Mouse (Mus musculus): ENCODE measurements at regions not wholly inside any gene's neighbourhood (a gene's known extent, or its start where the extent isn't known, plus 50 kb on each side); places are given as distances from the start of the nearest gene placed in this dataset.
"Not testable (repeated sequence)": the region's sequence is repeated elsewhere in the genome, so short reads cannot be mapped to it uniquely, and the experiment has no call there.

GRCm38 (mm10) chr9:85637274-85637673 lies 111.9 kb downstream of the Ibtk start:
- Histone ChIP-seq H3K27me3 (ENCODE audit: control insufficient read depth, insufficient read depth, insufficient read length) (no peaks in the 10 kb centered on the region), H3K79me2 (ENCODE audit: control insufficient read depth, insufficient read depth) (no peaks in the 10 kb centered on the region), H3K36me3 (ENCODE audit: control insufficient read depth, insufficient read depth) (no peaks in the 10 kb centered on the region), H3K4me2 (ENCODE audit: low read depth) (no peak overlapping the region), H3K4me3 (no peak overlapping the region), H3ac (ENCODE audit: control insufficient read depth, insufficient read length) (no peak overlapping the region)
- TF ChIP-seq MYOD1 (IDR thresholded peaks at IDR 0.05; ENCODE audit: control insufficient read depth in 1 of 3, insufficient read length in 2 of 3, low read depth in 2 of 3) (no peak), CEBPB (IDR thresholded peaks at IDR 0.05; ENCODE audit: insufficient read depth, poor library complexity, severe bottlenecking) (no peak), TCF3 (IDR thresholded peaks at IDR 0.05; ENCODE audit: insufficient read length, low read depth) (no peak), SRF (IDR thresholded peaks at IDR 0.05; ENCODE audit: control insufficient read depth, insufficient read length, low read depth) (no peak), USF1 (IDR thresholded peaks at IDR 0.05; ENCODE audit: low read depth) (no peak), MYOG (IDR thresholded peaks at IDR 0.05; ENCODE audit: control insufficient read depth in 1 of 3, insufficient read depth in 1 of 3, insufficient read length in 2 of 3, low read depth in 2 of 3) (no peak), POLR2AphosphoS2 (IDR thresholded peaks at IDR 0.05; ENCODE audit: insufficient read length, low read depth) (no peak), E2F4 (IDR thresholded peaks at IDR 0.05; ENCODE audit: insufficient read depth) (no peak), MAX (IDR thresholded peaks at IDR 0.05; ENCODE audit: low read depth) (no peak), REST (IDR thresholded peaks at IDR 0.05; ENCODE audit: insufficient read depth, insufficient read length) (no peak), POLR2A (IDR thresholded peaks at IDR 0.05; ENCODE audit: insufficient read length, low read depth) (no peak), TCF12 (IDR thresholded peaks at IDR 0.05; ENCODE audit: insufficient read depth, poor library complexity, severe bottlenecking) (no peak)

DNA sequence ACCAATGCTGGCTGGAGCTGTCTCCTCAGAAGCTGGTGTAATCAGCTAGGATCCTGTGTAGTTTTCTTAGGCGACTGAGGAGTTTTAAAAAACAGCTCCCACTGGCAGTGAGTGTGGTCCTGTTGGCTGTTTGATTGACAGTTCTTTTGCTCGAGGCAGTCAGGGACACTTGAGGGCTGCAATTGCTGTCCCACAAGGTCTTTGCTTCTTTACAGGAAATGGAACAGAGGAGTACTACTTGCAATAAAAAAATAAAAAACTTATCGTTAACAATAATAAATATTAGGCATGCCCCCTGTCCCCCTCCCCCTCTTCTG lies 113.0 kb downstream of the Ibtk start:
- no peak overlapping the region for H3K4me2 ChIP-seq (ENCODE audit: low read depth)
- H3K79me2 ChIP-seq (ENCODE audit: control insufficient read depth, insufficient read depth) = no peaks in the 10 kb centered on the region
- H3K27me3 ChIP-seq (ENCODE audit: control insufficient read depth, insufficient read depth, insufficient read length) = no peaks in the 10 kb centered on the region
- no peak for TF ChIP-seq MYOD1 (IDR thresholded peaks at IDR 0.05; ENCODE audit: control insufficient read depth in 1 of 3, insufficient read length in 2 of 3, low read depth in 2 of 3)
- no peak for TF ChIP-seq SRF (IDR thresholded peaks at IDR 0.05; ENCODE audit: control insufficient read depth, insufficient read length, low read depth)
- TF ChIP-seq MAX (IDR thresholded peaks at IDR 0.05; ENCODE audit: low read depth) = no peak
- no peak for TF ChIP-seq CEBPB (IDR thresholded peaks at IDR 0.05; ENCODE audit: insufficient read depth, poor library complexity, severe bottlenecking)
- TF ChIP-seq POLR2A (IDR thresholded peaks at IDR 0.05; ENCODE audit: insufficient read length, low read depth) = no peak
- no peak for TF ChIP-seq USF1 (IDR thresholded peaks at IDR 0.05; ENCODE audit: low read depth)
- TF ChIP-seq TCF3 (IDR thresholded peaks at IDR 0.05; ENCODE audit: insufficient read length, low read depth) = no peak
- TF ChIP-seq E2F4 (IDR thresholded peaks at IDR 0.05; ENCODE audit: insufficient read depth) = no peak
- no peak for TF ChIP-seq TCF12 (IDR thresholded peaks at IDR 0.05; ENCODE audit: insufficient read depth, poor library complexity, severe bottlenecking)
- TF ChIP-seq REST (IDR thresholded peaks at IDR 0.05; ENCODE audit: insufficient read depth, insufficient read length) = no peak
- TF ChIP-seq POLR2AphosphoS2 (IDR thresholded peaks at IDR 0.05; ENCODE audit: insufficient read length, low read depth) = no peak
- no peaks in the 10 kb centered on the region for H3K36me3 ChIP-seq (ENCODE audit: control insufficient read depth, insufficient read depth)
- H3K4me3 ChIP-seq = no peak overlapping the region
- no peak overlapping the region for H3ac ChIP-seq (ENCODE audit: control insufficient read depth, insufficient read length)

DNA sequence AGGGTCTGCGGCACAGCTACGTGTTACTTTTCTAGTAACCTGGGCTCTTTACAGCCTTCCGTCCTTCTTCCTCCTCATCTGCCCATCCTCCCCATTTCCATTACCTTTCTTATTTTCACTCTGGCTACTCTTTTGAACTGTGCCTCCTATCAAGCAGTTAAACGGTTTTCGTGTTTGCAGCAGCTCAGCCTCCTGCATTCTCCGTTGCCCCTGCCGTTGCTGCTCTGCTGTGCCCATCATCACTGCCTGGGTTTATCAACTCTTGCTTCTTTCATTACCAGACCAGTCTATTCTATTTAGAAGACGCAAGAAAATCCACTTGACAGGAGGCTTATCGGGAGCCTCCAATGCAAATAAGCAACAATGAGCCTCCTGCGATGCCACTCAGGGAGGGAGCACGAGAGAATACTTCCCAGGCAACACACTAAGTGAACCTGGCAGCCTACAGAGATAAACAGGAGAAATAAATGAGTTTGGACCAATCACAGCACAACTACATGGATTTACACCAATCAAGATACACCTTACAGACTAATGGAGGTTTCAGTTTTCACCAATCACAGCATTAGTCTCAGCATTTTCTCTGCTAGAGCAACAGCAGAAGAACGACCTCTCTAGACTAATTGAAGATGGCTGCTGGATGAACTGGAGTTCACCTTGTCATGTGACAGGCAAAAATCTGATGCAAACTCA lies 113.5 kb downstream of the Ibtk start:
- Histone ChIP-seq H3K79me2 (ENCODE audit: control insufficient read depth, insufficient read depth) (no peaks in the 10 kb centered on the region), H3K36me3 (ENCODE audit: control insufficient read depth, insufficient read depth) (no peaks in the 10 kb centered on the region), H3ac (ENCODE audit: control insufficient read depth, insufficient read length) (no peak overlapping the region), H3K27me3 (ENCODE audit: control insufficient read depth, insufficient read depth, insufficient read length) (no peaks in the 10 kb centered on the region), H3K4me2 (ENCODE audit: low read depth) (no peak overlapping the region), H3K4me3 (no peak overlapping the region)
- TF ChIP-seq CEBPB (IDR thresholded peaks at IDR 0.05; ENCODE audit: insufficient read depth, poor library complexity, severe bottlenecking) = peak; percentile 13; the same call in 1 of the 2 replicates
- no peak for TF ChIP-seq TCF12 (IDR thresholded peaks at IDR 0.05; ENCODE audit: insufficient read depth, poor library complexity, severe bottlenecking)
- no peak for TF ChIP-seq SRF (IDR thresholded peaks at IDR 0.05; ENCODE audit: control insufficient read depth, insufficient read length, low read depth)

DNA sequence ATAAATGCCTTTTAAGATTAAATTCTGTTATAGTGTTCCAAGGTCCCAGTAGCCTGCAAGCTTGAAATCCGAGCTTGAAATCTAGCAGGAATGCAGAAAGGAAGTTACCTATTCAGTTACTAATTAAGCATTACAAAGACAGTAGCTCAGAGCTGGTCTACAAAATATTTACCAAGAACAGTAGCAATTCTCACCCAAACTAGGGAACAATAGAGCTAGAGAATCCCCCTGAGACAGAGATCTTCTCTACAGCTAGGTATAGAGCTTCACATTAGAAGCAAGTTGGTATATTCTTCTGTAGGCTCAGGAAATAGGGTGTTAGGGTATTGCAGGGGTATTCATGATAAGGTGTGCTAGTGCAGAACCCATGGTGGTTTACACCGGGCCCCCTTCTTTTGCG lies 114.3 kb downstream of the Ibtk start:
- H3ac ChIP-seq (ENCODE audit: control insufficient read depth, insufficient read length); H3K27me3 ChIP-seq (ENCODE audit: control insufficient read depth, insufficient read depth, insufficient read length); H3K4me2 ChIP-seq (ENCODE audit: low read depth); H3K36me3 ChIP-seq (ENCODE audit: control insufficient read depth, insufficient read depth); H3K79me2 ChIP-seq (ENCODE audit: control insufficient read depth, insufficient read depth); H3K4me3 ChIP-seq: not testable (repeated sequence)

DNA sequence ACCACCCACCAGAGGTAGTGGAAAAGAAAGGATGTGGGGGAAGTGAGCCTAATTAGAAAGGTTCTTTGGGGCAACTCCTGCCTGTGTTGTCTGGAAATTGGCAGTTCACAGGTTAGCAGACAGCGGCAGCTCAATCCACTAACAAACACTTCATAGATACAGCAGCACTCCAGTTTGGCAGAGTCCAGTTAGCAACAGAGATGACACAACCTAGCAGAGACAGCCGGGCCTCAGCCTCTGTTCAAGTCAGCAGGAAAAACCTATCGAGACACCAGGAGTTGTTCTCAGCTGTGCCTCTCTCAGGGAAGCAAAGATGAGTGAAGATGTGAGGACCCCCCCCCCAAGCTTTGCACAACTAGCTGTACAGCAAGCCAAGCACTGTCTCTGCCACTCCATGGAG lies 131.2 kb downstream of the Ibtk start:
- Histone ChIP-seq H3K27me3 (ENCODE audit: control insufficient read depth, insufficient read depth, insufficient read length) (no peaks in the 10 kb centered on the region), H3K4me3 (no peak overlapping the region), H3K36me3 (ENCODE audit: control insufficient read depth, insufficient read depth) (no peaks in the 10 kb centered on the region), H3K4me2 (ENCODE audit: low read depth) (no peak overlapping the region), H3K79me2 (ENCODE audit: control insufficient read depth, insufficient read depth) (no peaks in the 10 kb centered on the region), H3ac (ENCODE audit: control insufficient read depth, insufficient read length) (no peak overlapping the region)
- TF ChIP-seq USF1 (IDR thresholded peaks at IDR 0.05; ENCODE audit: low read depth) (no peak), POLR2A (IDR thresholded peaks at IDR 0.05; ENCODE audit: insufficient read length, low read depth) (no peak), MAX (IDR thresholded peaks at IDR 0.05; ENCODE audit: low read depth) (no peak), TCF12 (IDR thresholded peaks at IDR 0.05; ENCODE audit: insufficient read depth, poor library complexity, severe bottlenecking) (no peak), SRF (IDR thresholded peaks at IDR 0.05; ENCODE audit: control insufficient read depth, insufficient read length, low read depth) (no peak), MYOD1 (IDR thresholded peaks at IDR 0.05; ENCODE audit: control insufficient read depth in 1 of 3, insufficient read length in 2 of 3, low read depth in 2 of 3) (no peak), POLR2AphosphoS2 (IDR thresholded peaks at IDR 0.05; ENCODE audit: insufficient read length, low read depth) (no peak), CEBPB (IDR thresholded peaks at IDR 0.05; ENCODE audit: insufficient read depth, poor library complexity, severe bottlenecking) (no peak), E2F4 (IDR thresholded peaks at IDR 0.05; ENCODE audit: insufficient read depth) (no peak), MYOG (IDR thresholded peaks at IDR 0.05; ENCODE audit: control insufficient read depth in 1 of 3, insufficient read depth in 1 of 3, insufficient read length in 2 of 3, low read depth in 2 of 3) (no peak), REST (IDR thresholded peaks at IDR 0.05; ENCODE audit: insufficient read depth, insufficient read length) (no peak), TCF3 (IDR thresholded peaks at IDR 0.05; ENCODE audit: insufficient read length, low read depth) (no peak)

Measured in myocyte (in vitro differentiated cells).